Mouse (Mus musculus): Measurements from ENCODE around the gene Fermt3. TPM values are rescaled to one million over a fixed set of nuclear protein-coding genes. Genes with fewer than 3 reads are reported as not detected.

Gene Fermt3
- polyA plus RNA-seq, 1 experiment = 48.3 TPM

GRCm38 (mm10) chr19:6951994-6952711 lies 67.1 kb downstream of the Fermt3 start:
- Histone ChIP-seq H3K9me3 (ENCODE audit: control insufficient read depth, low read length) (no peaks in the 10 kb centered on the region), H3K4me1 (ENCODE audit: control insufficient read depth) (peaks cover 53% of the 10 kb centered on the region), H3K36me3 (ENCODE audit: control insufficient read depth) (peaks cover 24% of the 10 kb centered on the region), H3K4me3 (replicated peaks) (peak overlapping the region; percentile 72), H3K27me3 (ENCODE audit: control insufficient read depth) (no peaks in the 10 kb centered on the region)
- TF ChIP-seq GATA1 (IDR thresholded peaks at IDR 0.05; ENCODE audit: low read length) = no peak

GRCm38 (mm10) chr19:6951381-6951968 lies 67.8 kb downstream of the Fermt3 start:
- Histone ChIP-seq H3K36me3 (ENCODE audit: control insufficient read depth) (peaks cover 27% of the 10 kb centered on the region), H3K9me3 (ENCODE audit: control insufficient read depth, low read length) (no peaks in the 10 kb centered on the region), H3K27me3 (ENCODE audit: control insufficient read depth) (no peaks in the 10 kb centered on the region), H3K4me1 (ENCODE audit: control insufficient read depth) (peaks cover 54% of the 10 kb centered on the region), H3K4me3 (replicated peaks) (peak overlapping the region; percentile 72)
- TF ChIP-seq GATA1 (IDR thresholded peaks at IDR 0.05; ENCODE audit: low read length) = no peak
- TF ChIP-seq TAL1 (IDR thresholded peaks at IDR 0.05; ENCODE audit: low read length) = no peak

- H3K4me1 ChIP-seq (ENCODE audit: control insufficient read depth) = peaks cover 58% of the 10 kb centered on the region
- peak overlapping the region; percentile 72 for H3K4me3 ChIP-seq (replicated peaks)
- H3K36me3 ChIP-seq (ENCODE audit: control insufficient read depth) = peaks cover 30% of the 10 kb centered on the region
- H3K27me3 ChIP-seq (ENCODE audit: control insufficient read depth) = no peaks in the 10 kb centered on the region
- TF ChIP-seq GATA1 (IDR thresholded peaks at IDR 0.05; ENCODE audit: low read length) (no peak), TAL1 (IDR thresholded peaks at IDR 0.05; ENCODE audit: low read length) (no peak)
- no peaks in the 10 kb centered on the region for H3K9me3 ChIP-seq (ENCODE audit: control insufficient read depth, low read length)
Measured at GRCm38 (mm10) chr19:6950613-6951153, 68.6 kb downstream of the Fermt3 start.

- no peaks in the 10 kb centered on the region for H3K27me3 ChIP-seq (ENCODE audit: control insufficient read depth)
- no peak for TF ChIP-seq TAL1 (IDR thresholded peaks at IDR 0.05; ENCODE audit: low read length)
- TF ChIP-seq GATA1 (IDR thresholded peaks at IDR 0.05; ENCODE audit: low read length) = no peak
- H3K4me1 ChIP-seq (ENCODE audit: control insufficient read depth) = peaks cover 61% of the 10 kb centered on the region
- no peaks in the 10 kb centered on the region for H3K9me3 ChIP-seq (ENCODE audit: control insufficient read depth, low read length)
- H3K4me3 ChIP-seq (replicated peaks) = peak overlapping the region; percentile 72
- peaks cover 30% of the 10 kb centered on the region for H3K36me3 ChIP-seq (ENCODE audit: control insufficient read depth)
Measured at GRCm38 (mm10) chr19:6949951-6950350, 69.3 kb downstream of the Fermt3 start.

- no peak overlapping the region for H3K4me3 ChIP-seq (replicated peaks)
- no peak for TF ChIP-seq GATA1 (IDR thresholded peaks at IDR 0.05; ENCODE audit: low read length)
- no peak for TF ChIP-seq TAL1 (IDR thresholded peaks at IDR 0.05; ENCODE audit: low read length)
- no peaks in the 10 kb centered on the region for H3K27me3 ChIP-seq (ENCODE audit: control insufficient read depth)
- H3K36me3 ChIP-seq (ENCODE audit: control insufficient read depth) = peaks cover 28% of the 10 kb centered on the region
- H3K4me1 ChIP-seq (ENCODE audit: control insufficient read depth) = peaks cover 61% of the 10 kb centered on the region
- H3K9me3 ChIP-seq (ENCODE audit: control insufficient read depth, low read length) = no peaks in the 10 kb centered on the region
Measured at GRCm38 (mm10) chr19:6949532-6949931, 69.7 kb downstream of the Fermt3 start.

Other genes with a start within 250 kb of the Fermt3 start
- 0.39 and 0.46 TPM in 2 replicates for gene Rps6ka4, start 178.8 kb downstream of the Fermt3 start, polyA plus RNA-seq (2012)
- gene Ccdc88b, start 161.3 kb downstream of the Fermt3 start, polyA plus RNA-seq (2012) = 0.25 and 0.27 TPM in 2 replicates
- 7.6 and 8.3 TPM in 2 replicates for gene Trmt112, start 109.8 kb downstream of the Fermt3 start, polyA plus RNA-seq (2012)
- gene Prdx5, start 109.4 kb downstream of the Fermt3 start, polyA plus RNA-seq (2012) = 3.8 and 4.5 TPM in 2 replicates
- 0.51 and 0.55 TPM in 2 replicates for gene Esrra, start 97.7 kb downstream of the Fermt3 start, polyA plus RNA-seq (2012)
- not detected in 2 replicates for gene Catsperz, start 94.1 kb downstream of the Fermt3 start, polyA plus RNA-seq (2012)
- gene Kcnk4, start 85.0 kb downstream of the Fermt3 start, polyA plus RNA-seq (2012) = not detected in 2 replicates
- 4.3 and 6.1 TPM in 2 replicates for gene Bad, start 77.6 kb downstream of the Fermt3 start, polyA plus RNA-seq (2012)
- 1.5 and 2.0 TPM in 2 replicates for gene Gpr137, start 77.0 kb downstream of the Fermt3 start, polyA plus RNA-seq (2012)
- 15.6 and 17.4 TPM in 2 replicates for gene Ppp1r14b, start 44.5 kb downstream of the Fermt3 start, polyA plus RNA-seq (2012)
- gene Plcb3, start 43.0 kb downstream of the Fermt3 start, polyA plus RNA-seq (2012) = 0.12 and 0.22 TPM in 2 replicates
- 24.5 and 29.1 TPM in 2 replicates for gene Fkbp2, start 39.0 kb downstream of the Fermt3 start, polyA plus RNA-seq (2012)
- gene Vegfb, start 31.8 kb downstream of the Fermt3 start, polyA plus RNA-seq (2012) = 2.3 and 2.7 TPM in 2 replicates
- 3.8 and 5.5 TPM in 2 replicates for gene Dnajc4, start 26.9 kb downstream of the Fermt3 start, polyA plus RNA-seq (2012)
- gene Nudt22, start 23.4 kb downstream of the Fermt3 start, polyA plus RNA-seq (2012) = 1.1 and 1.8 TPM in 2 replicates
- gene Trpt1, start 23.3 kb downstream of the Fermt3 start, polyA plus RNA-seq (2012) = 0.10 and 0.16 TPM in 2 replicates
- gene Stip1, start 20.5 kb upstream of the Fermt3 start, polyA plus RNA-seq (2012) = 9.2 and 15.0 TPM in 2 replicates
- gene Macrod1, start 37.3 kb upstream of the Fermt3 start, polyA plus RNA-seq (2012) = 1.3 and 2.0 TPM in 2 replicates
- gene Flrt1, start 86.3 kb upstream of the Fermt3 start, polyA plus RNA-seq (2012) = 0.01 TPM in 1 of 2 replicates, not detected in the other
- 9.4 and 10.1 TPM in 2 replicates for gene Otub1, start 186.8 kb upstream of the Fermt3 start, polyA plus RNA-seq (2012)
- 63.8 and 69.1 TPM in 2 replicates for gene Cox8a, start 198.1 kb upstream of the Fermt3 start, polyA plus RNA-seq (2012)
- gene Naa40, start 221.7 kb upstream of the Fermt3 start, polyA plus RNA-seq (2012) = 1.7 and 1.8 TPM in 2 replicates
- 0.14 and 0.20 TPM in 2 replicates for gene Rcor2, start 247.9 kb upstream of the Fermt3 start, polyA plus RNA-seq (2012)